Mouse (Mus musculus) hindbrain, postnatal 0 days (tissue): ENCODE data around the gene Ccr9. TPM values are rescaled to one million over a fixed set of nuclear protein-coding genes. Genes with fewer than 3 reads are reported as not detected.
A peak's percentile ranks its signal among the peaks of the same experiment; 100 is the strongest.
"Not testable (repeated sequence)": the region's sequence is repeated elsewhere in the genome, so short reads cannot be mapped to it uniquely, and the experiment has no call there.

Experiments used
- ATAC-seq: fragments of 200-750 bp; cut with Nextera tagmentation; 2 replicates; pipeline ENCODE4 v1.8.0; 2017; ENCODE audit warnings: mild to moderate bottlenecking, moderate TSS enrichment, moderate library complexity
- DNase-seq: peaks from one replicate; pipeline ENCODE4 v3.0.0-alpha.2; 2015; ENCODE audit warnings: low spot score
- H3K27ac ChIP-seq: fragments of 300-500 bp; sonication (generic); 2 replicates; pipeline ENCODE4 v1.5.1; 2014; ENCODE audit warnings: mild to moderate bottlenecking
- H3K27me3 ChIP-seq: fragments of 300-500 bp; sonication (generic); 2 replicates; pipeline ENCODE4 v1.6.1; 2014; ENCODE audit warnings: low read length, mixed read lengths; ENCODE audit not compliant: insufficient read depth
- H3K36me3 ChIP-seq: fragments of 300-500 bp; sonication (generic); 2 replicates; pipeline ENCODE4 v1.6.1; 2014; ENCODE audit warnings: low read length, mixed read lengths; ENCODE audit not compliant: insufficient read depth
- H3K4me1 ChIP-seq: fragments of 300-500 bp; sonication (generic); 2 replicates; pipeline ENCODE4 v1.6.1; 2014; ENCODE audit warnings: antibody characterized with exemption, low read length, mixed read lengths; ENCODE audit not compliant: insufficient read depth
- H3K4me2 ChIP-seq: fragments of 300-500 bp; sonication (generic); 2 replicates; pipeline ENCODE4 v1.6.1; 2014; ENCODE audit warnings: low read depth, mild to moderate bottlenecking, low read length, moderate library complexity, mixed read lengths
- H3K4me3 ChIP-seq: fragments of 300-500 bp; sonication (generic); 2 replicates; pipeline ENCODE4 v1.5.1; 2014; ENCODE audit warnings: low read length
- H3K9ac ChIP-seq: fragments of 300-500 bp; sonication (generic); replicated peaks from 2 replicates; pipeline ENCODE4 v1.6.1; 2014; ENCODE audit warnings: mild to moderate bottlenecking, low read length, moderate library complexity, mixed read lengths
- H3K9me3 ChIP-seq: fragments of 300-500 bp; sonication (generic); 2 replicates; pipeline ENCODE4 v1.6.1; 2016; ENCODE audit warnings: low read length, mixed read lengths
- CTCF ChIP-seq: IDR thresholded peaks from 2 replicates; pipeline ENCODE4 v1.5.1; 2016; ENCODE audit warnings: antibody characterized with exemption, control low read depth, low read depth
- WGBS: fragments of 180-500 bp; shearing (Covaris S2); extraction: QIAGEN DNeasy Blood & Tissue Kit; methylation state at CpG from one replicate; pipeline ENCODE4 v1.1.7; 2014; 5-methylcytosine and 5-hydroxymethylcytosine counted together
- polyA plus RNA-seq: library from polyadenylated mRNA; unstranded; fragments of >200 nt; fragmentation: Nextera tagmentation; extraction: Ambion mirVana; gene quantifications from 2 replicates; pipeline ENCODE4 v1.2.1, GENCODE M21; 2015
- total RNA-seq: library from RNA; depleted of rRNA; stranded (reverse); fragments of >200 nt; gene quantifications from 2 replicates; pipeline ENCODE4 v1.2.3, GENCODE M21; 2014

Gene Ccr9
- total and polyA plus RNA-seq, 2 experiments from 2014 or later: 0.10 to 0.55 TPM

GRCm38 (mm10) chr9:123640106-123640505 is 38.1 kb upstream of the Ccr9 start:
- Histone ChIP-seq H3K9ac (no peak overlapping the region), H3K9me3 (no peaks in the 10 kb centered on the region), H3K4me2 (no peak overlapping the region), H3K4me3 (no peak overlapping the region), H3K36me3 (no peaks in the 10 kb centered on the region), H3K4me1 (no peaks in the 10 kb centered on the region), H3K27me3 (no peaks in the 10 kb centered on the region), H3K27ac (no peak overlapping the region)
- WGBS: 67% methylated on average over 1 of the region's 1 CpGs
- no peak for TF ChIP-seq CTCF
- ATAC-seq (no peak), DNase-seq (no peak)

DNA sequence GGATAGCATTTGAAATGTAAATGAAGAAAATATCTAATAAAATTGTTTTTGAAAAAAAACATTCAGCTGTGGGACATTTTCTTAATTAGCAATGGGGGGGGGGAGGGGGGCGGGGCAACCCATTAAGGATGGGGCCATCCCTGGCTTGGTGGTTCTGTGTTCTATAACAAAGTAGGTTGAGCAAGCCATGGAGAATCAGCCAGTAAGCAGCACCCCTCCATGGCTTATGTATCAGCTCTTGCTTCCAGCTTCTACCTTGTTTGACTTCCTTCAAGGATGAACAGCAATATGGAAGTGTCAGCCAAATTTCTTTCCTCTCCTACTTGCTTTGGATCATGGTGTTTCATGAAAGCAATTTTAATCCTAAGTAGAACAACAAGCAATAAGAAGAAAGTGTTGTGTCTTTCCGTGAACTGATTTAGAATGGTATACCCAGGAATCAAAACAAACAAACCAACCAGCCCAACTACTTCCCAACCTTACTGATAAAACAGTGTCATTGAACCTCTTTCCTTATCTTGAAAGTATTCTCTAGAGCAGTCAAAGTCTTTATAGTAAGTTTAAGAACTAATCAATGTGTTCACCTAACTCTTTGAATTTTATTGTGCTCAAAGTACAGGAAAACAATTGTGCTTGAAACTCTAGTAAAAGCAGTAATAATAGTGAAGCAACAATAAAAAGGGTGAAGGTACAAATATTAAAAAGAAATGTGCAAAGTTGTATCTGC is 28.3 kb upstream of the Ccr9 start:
- 88% methylated on average over 1 of the region's 2 CpGs for WGBS
- Histone ChIP-seq H3K27ac (no peak overlapping the region), H3K4me3 (no peak overlapping the region), H3K36me3 (no peaks in the 10 kb centered on the region), H3K4me2 (no peak overlapping the region), H3K9me3 (no peaks in the 10 kb centered on the region), H3K4me1 (no peaks in the 10 kb centered on the region), H3K9ac (no peak overlapping the region), H3K27me3 (no peaks in the 10 kb centered on the region)
- DNase-seq (no peak), ATAC-seq (no peak)
- no peak for TF ChIP-seq CTCF

DNA sequence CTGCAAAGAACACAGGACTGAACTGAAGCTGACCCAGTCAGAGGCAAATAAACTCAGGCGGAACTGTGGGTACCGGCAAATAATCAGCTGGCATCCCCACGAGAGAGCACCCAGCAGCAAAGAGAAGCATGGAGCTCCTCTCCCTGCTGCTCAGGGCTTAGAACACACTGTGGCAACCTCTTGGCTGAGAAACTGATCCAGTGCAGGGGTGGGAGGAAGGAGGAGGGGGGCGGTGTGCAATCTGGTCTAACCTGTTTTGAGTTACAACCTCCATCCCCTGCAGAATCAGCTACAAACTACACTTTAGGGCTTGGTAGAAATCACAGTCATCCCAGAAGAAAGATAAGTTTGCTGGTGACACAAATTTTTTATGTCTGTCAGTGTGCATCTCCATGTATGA is 26.9 kb upstream of the Ccr9 start:
- Histone ChIP-seq H3K27me3 (no peaks in the 10 kb centered on the region), H3K4me1 (no peaks in the 10 kb centered on the region), H3K4me2 (no peak overlapping the region), H3K36me3 (no peaks in the 10 kb centered on the region), H3K4me3 (no peak overlapping the region), H3K27ac (no peak overlapping the region), H3K9ac (no peak overlapping the region), H3K9me3 (no peaks in the 10 kb centered on the region)
- WGBS: 48% methylated on average over 4 of the region's 4 CpGs
- TF ChIP-seq CTCF: no peak
- ATAC-seq (no peak), DNase-seq (no peak)

GRCm38 (mm10) chr9:123657457-123657856 is 20.8 kb upstream of the Ccr9 start:
- no peaks in the 10 kb centered on the region for H3K9me3 ChIP-seq
- ATAC-seq: no peak
- H3K4me1 ChIP-seq: no peaks in the 10 kb centered on the region
- H3K4me2 ChIP-seq: no peak overlapping the region
- no peaks in the 10 kb centered on the region for H3K27me3 ChIP-seq
- WGBS: 79% methylated on average over 3 of the region's 3 CpGs
- DNase-seq: no peak
- H3K27ac ChIP-seq: no peak overlapping the region
- TF ChIP-seq CTCF: no peak
- H3K36me3 ChIP-seq: no peaks in the 10 kb centered on the region
- H3K9ac ChIP-seq: no peak overlapping the region
- H3K4me3 ChIP-seq: no peak overlapping the region

GRCm38 (mm10) chr9:123658981-123659380 is 19.3 kb upstream of the Ccr9 start:
- TF ChIP-seq CTCF: no peak
- no peaks in the 10 kb centered on the region for H3K36me3 ChIP-seq
- no peaks in the 10 kb centered on the region for H3K27me3 ChIP-seq
- H3K4me2 ChIP-seq: no peak overlapping the region
- H3K4me1 ChIP-seq: no peaks in the 10 kb centered on the region
- no peak overlapping the region for H3K4me3 ChIP-seq
- ATAC-seq (no peak), DNase-seq (no peak)
- no peak overlapping the region for H3K9ac ChIP-seq
- H3K9me3 ChIP-seq: no peaks in the 10 kb centered on the region
- H3K27ac ChIP-seq: no peak overlapping the region

GRCm38 (mm10) chr9:123659986-123660676 is 18.1 kb upstream of the Ccr9 start:
- DNase-seq: not testable (repeated sequence)

DNA sequence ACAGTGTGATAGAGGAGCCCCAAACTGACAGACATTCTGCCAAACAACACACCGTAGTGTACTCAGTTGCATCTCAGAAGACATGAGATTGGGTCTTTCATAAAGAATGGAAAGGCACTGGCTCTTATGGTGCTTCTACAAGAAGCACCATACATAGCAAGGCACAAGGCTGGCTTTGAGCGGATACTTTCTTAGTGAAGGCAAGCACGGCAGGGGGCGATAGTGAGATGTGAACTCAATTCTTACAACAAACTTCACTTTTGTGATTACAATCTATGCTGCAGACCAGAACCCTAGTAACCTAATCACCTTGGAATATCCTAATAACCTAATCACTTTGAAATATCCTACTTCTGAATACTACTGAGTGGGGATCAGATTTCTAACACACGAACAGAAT is 12.6 kb upstream of the Ccr9 start:
- WGBS: 58% methylated on average over 5 of the region's 5 CpGs
- H3K9ac ChIP-seq: no peak overlapping the region
- peak; percentile 46 for TF ChIP-seq CTCF
- H3K27ac ChIP-seq: no peak overlapping the region
- no peaks in the 10 kb centered on the region for H3K9me3 ChIP-seq
- H3K4me1 ChIP-seq: no peaks in the 10 kb centered on the region
- DNase-seq (peak; percentile 49), ATAC-seq (no peak)
- H3K4me3 ChIP-seq: no peak overlapping the region
- no peaks in the 10 kb centered on the region for H3K36me3 ChIP-seq
- H3K4me2 ChIP-seq: no peak overlapping the region
- no peaks in the 10 kb centered on the region for H3K27me3 ChIP-seq

More at GRCm38 (mm10) chr9:123659986-123660676, 18.1 kb upstream of the Ccr9 start:
- not testable (repeated sequence) for H3K27ac ChIP-seq, H3K27me3 ChIP-seq, H3K9me3 ChIP-seq, H3K36me3 ChIP-seq, H3K4me1 ChIP-seq, H3K4me2 ChIP-seq, H3K9ac ChIP-seq, H3K4me3 ChIP-seq
- WGBS: 72% methylated on average over 18 of the region's 18 CpGs
- peak; percentile 38; the same call in 1 of the 2 replicates for ATAC-seq
